Mouse (Mus musculus) heart, adult 2 months (tissue): Measurements from ENCODE around the gene Snph.

Source experiments
- CTCF ChIP-seq: fragments of 200-600 bp; IDR thresholded peaks from 2 replicates; pipeline ENCODE4 v1.8.1; 2022; ENCODE audit warnings: antibody characterized with exemption, mild to moderate bottlenecking, moderate library complexity
- EP300 ChIP-seq: fragments of 200-500 bp; IDR thresholded peaks from 2 replicates; pipeline ENCODE4 v1.6.1; 2011; ENCODE audit warnings: low read depth, low read length, control low read depth; ENCODE audit not compliant: insufficient read depth
- POLR2A ChIP-seq: fragments of 200-500 bp; IDR thresholded peaks from 2 replicates; pipeline ENCODE4 v1.6.1; 2011; ENCODE audit warnings: mild to moderate bottlenecking, low read depth, low read length, control low read depth; ENCODE audit not compliant: insufficient read depth

- TF ChIP-seq POLR2A (no peak), EP300 (no peak), CTCF (no peak)
Observed at GRCm38 (mm10) chr2:151668433-151668832, 36.0 kb upstream of the Snph start, which contains the start of gene Rad21l.
